Mouse (Mus musculus) megakaryocyte, embryonic 14.5 days (primary cell): ENCODE data around the gene 1700024P04Rik. TPM values are rescaled to one million over a fixed set of nuclear protein-coding genes. Genes with fewer than 3 reads are reported as not detected.
"Not testable (repeated sequence)": the region's sequence is repeated elsewhere in the genome, so short reads cannot be mapped to it uniquely, and the experiment has no call there.

Experiments used
- H3K27me3 ChIP-seq: replicated peaks from 2 replicates; pipeline ENCODE3; 2012; ENCODE audit warnings: inconsistent platforms
- H3K36me3 ChIP-seq: replicated peaks from 2 replicates; pipeline ENCODE3; 2012; ENCODE audit warnings: low read length, inconsistent platforms, mixed read lengths
- H3K4me1 ChIP-seq: 2 replicates; pipeline ENCODE4 v1.6.1; 2012; ENCODE audit warnings: inconsistent platforms
- H3K4me3 ChIP-seq: replicated peaks from 2 replicates; pipeline ENCODE3; 2012; ENCODE audit warnings: moderate library complexity, mild to moderate bottlenecking, inconsistent platforms
- H3K9me3 ChIP-seq: 2 replicates; pipeline ENCODE4 v1.6.1; 2012; ENCODE audit warnings: inconsistent platforms
- FLI1 ChIP-seq: IDR thresholded peaks from 2 replicates; pipeline ENCODE4 v1.6.1; 2012; ENCODE audit warnings: low read length, inconsistent platforms, mixed read lengths
- GATA1 ChIP-seq: IDR thresholded peaks from 3 replicates; pipeline ENCODE4 v1.6.1; 2012; ENCODE audit warnings: mixed read lengths, low read length, inconsistent platforms, borderline replicate concordance
- polyA plus RNA-seq: library from polyadenylated mRNA; stranded (reverse); fragments of >175 nt; gene quantifications from 2 replicates; pipeline ENCODE4 v1.2.3, GENCODE M21; 2012; ENCODE audit warnings: low replicate concordance; ENCODE audit not compliant: insufficient read depth

1700024P04Rik gene
- polyA plus RNA-seq, 1 experiment: not detected

GRCm38 (mm10) chr13:99012891-99013290 is 28.5 kb upstream of the 1700024P04Rik start:
- Histone ChIP-seq H3K27me3 (peaks cover 4% of the 10 kb centered on the region), H3K4me1 (peaks cover 5% of the 10 kb centered on the region; the same call in 1 of the 2 replicates), H3K4me3 (no peak overlapping the region), H3K9me3 (peaks cover 4% of the 10 kb centered on the region; the same call in 1 of the 2 replicates), H3K36me3 (no peaks in the 10 kb centered on the region)
- TF ChIP-seq FLI1: no peak
- no peak for TF ChIP-seq GATA1

- TF ChIP-seq FLI1 (no peak), GATA1 (no peak)
- Histone ChIP-seq H3K36me3 (no peaks in the 10 kb centered on the region), H3K4me1 (peaks cover 5% of the 10 kb centered on the region; the same call in 1 of the 2 replicates), H3K9me3 (peaks cover 34% of the 10 kb centered on the region), H3K27me3 (peaks cover 2% of the 10 kb centered on the region), H3K4me3 (no peak overlapping the region)
Measured at GRCm38 (mm10) chr13:99008013-99008412, 23.6 kb upstream of the 1700024P04Rik start.

- TF ChIP-seq FLI1: no peak
- no peak for TF ChIP-seq GATA1
- H3K36me3 ChIP-seq: no peaks in the 10 kb centered on the region
- no peak overlapping the region for H3K4me3 ChIP-seq
- peaks cover 48% of the 10 kb centered on the region for H3K9me3 ChIP-seq
- H3K4me1 ChIP-seq: peaks cover 5% of the 10 kb centered on the region; the same call in 1 of the 2 replicates
- peaks cover 2% of the 10 kb centered on the region for H3K27me3 ChIP-seq
Measured at GRCm38 (mm10) chr13:99006389-99007099, 22.2 kb upstream of the 1700024P04Rik start.

- not testable (repeated sequence) for H3K4me1 ChIP-seq, H3K27me3 ChIP-seq, H3K36me3 ChIP-seq, H3K4me3 ChIP-seq
- H3K9me3 ChIP-seq: peaks cover 65% of the 10 kb centered on the region
Measured at GRCm38 (mm10) chr13:99001652-99002051, 17.3 kb upstream of the 1700024P04Rik start.

GRCm38 (mm10) chr13:98997025-98997424 is 12.7 kb upstream of the 1700024P04Rik start:
- H3K4me1 ChIP-seq: peaks cover 5% of the 10 kb centered on the region; the same call in 1 of the 2 replicates
- peak overlapping the region; percentile 16 for H3K4me3 ChIP-seq
- no peaks in the 10 kb centered on the region for H3K27me3 ChIP-seq
- TF ChIP-seq GATA1 (no peak), FLI1 (no peak)
- H3K36me3 ChIP-seq: peaks cover 5% of the 10 kb centered on the region
- H3K9me3 ChIP-seq: peaks cover 35% of the 10 kb centered on the region

- H3K4me3 ChIP-seq: no peak overlapping the region
Measured at GRCm38 (mm10) chr13:98977070-98977785, 7.1 kb downstream of the 1700024P04Rik start.

GRCm38 (mm10) chr13:98976022-98976421 is 8.3 kb downstream of the 1700024P04Rik start:
- not testable (repeated sequence) for H3K36me3 ChIP-seq, H3K9me3 ChIP-seq, H3K4me1 ChIP-seq, H3K27me3 ChIP-seq, H3K4me3 ChIP-seq

More at GRCm38 (mm10) chr13:98977070-98977785, 7.1 kb downstream of the 1700024P04Rik start:
- no peaks in the 10 kb centered on the region for H3K36me3 ChIP-seq
- no peaks in the 10 kb centered on the region for H3K27me3 ChIP-seq
- H3K4me1 ChIP-seq: no peaks in the 10 kb centered on the region; the same call in 1 of the 2 replicates
- TF ChIP-seq GATA1 (no peak), FLI1 (no peak)
- H3K9me3 ChIP-seq: peaks cover 10% of the 10 kb centered on the region

GRCm38 (mm10) chr13:98972090-98972489 is 12.3 kb downstream of the 1700024P04Rik start:
- H3K9me3 ChIP-seq: peaks cover 10% of the 10 kb centered on the region
- no peak for TF ChIP-seq GATA1
- TF ChIP-seq FLI1: no peak
- no peak overlapping the region for H3K4me3 ChIP-seq
- H3K4me1 ChIP-seq: peaks cover 31% of the 10 kb centered on the region
- no peaks in the 10 kb centered on the region for H3K27me3 ChIP-seq
- no peaks in the 10 kb centered on the region for H3K36me3 ChIP-seq

- Histone ChIP-seq H3K4me3 (no peak overlapping the region), H3K9me3 (peaks cover 10% of the 10 kb centered on the region), H3K27me3 (no peaks in the 10 kb centered on the region), H3K4me1 (peaks cover 31% of the 10 kb centered on the region), H3K36me3 (no peaks in the 10 kb centered on the region)
- TF ChIP-seq GATA1 (no peak), FLI1 (no peak)
Measured at GRCm38 (mm10) chr13:98971641-98972040, 12.7 kb downstream of the 1700024P04Rik start.

- Histone ChIP-seq H3K9me3 (peaks cover 4% of the 10 kb centered on the region), H3K27me3 (no peaks in the 10 kb centered on the region), H3K4me1 (peaks cover 31% of the 10 kb centered on the region), H3K4me3 (peak overlapping the region; percentile 75), H3K36me3 (no peaks in the 10 kb centered on the region)
- TF ChIP-seq GATA1 (no peak), FLI1 (no peak)
Measured at GRCm38 (mm10) chr13:98968517-98968916, 15.8 kb downstream of the 1700024P04Rik start.
